Mouse (Mus musculus) MEL (cell line): Measurements from ENCODE around the gene Dnaic1. TPM values are rescaled to one million over a fixed set of nuclear protein-coding genes. Genes with fewer than 3 reads are reported as not detected.

ENCODE experiments used
- DNase-seq: peaks from one replicate; pipeline ENCODE4 v3.0.0; 2011; ENCODE audit warnings: low read depth, low spot score
- H3K27ac ChIP-seq: 2 replicates; pipeline ENCODE4 v1.5.1; 2012; ENCODE audit warnings: low read depth, mild to moderate bottlenecking, control low read depth, low read length, moderate library complexity; ENCODE audit not compliant: control insufficient read depth
- H3K27me3 ChIP-seq, 2 experiments: fragments of 150-350 bp in 1 of 2; sonication (generic) in 1 of 2; 2 replicates each; pipeline ENCODE4 v1.6.1; 2012; ENCODE audit warnings: low read length in 2 of 2, mild to moderate bottlenecking in 2 of 2, improper control_type of control experiment in 1 of 2, moderate library complexity in 1 of 2; ENCODE audit not compliant: insufficient read depth in 2 of 2, control insufficient read depth in 1 of 2
- H3K36me3 ChIP-seq, 2 experiments: 2 replicates each; pipeline ENCODE4 v1.6.1; 2012 to 2014; ENCODE audit warnings: low read length in 2 of 2, improper control_type of control experiment in 1 of 2, inconsistent platforms in 1 of 2, mild to moderate bottlenecking in 1 of 2; ENCODE audit not compliant: insufficient read depth in 2 of 2, control insufficient read depth in 1 of 2
- H3K4me1 ChIP-seq, 2 experiments: fragments of 150-350 bp in 1 of 2; sonication (generic) in 1 of 2; 2 replicates each; pipeline ENCODE4 v1.6.1; 2012; ENCODE audit warnings: low read length in 2 of 2, improper control_type of control experiment in 1 of 2, mild to moderate bottlenecking in 1 of 2; ENCODE audit not compliant: insufficient read depth in 2 of 2, control insufficient read depth in 1 of 2
- H3K4me3 ChIP-seq, 2 experiments: fragments of 150-350 bp in 1 of 2; sonication (generic) in 1 of 2; 2 replicates each; pipeline ENCODE4 v1.5.1; 2012; ENCODE audit warnings: low read depth in 2 of 2, low read length in 2 of 2, mild to moderate bottlenecking in 2 of 2, moderate library complexity in 2 of 2, control low read depth in 1 of 2, improper control_type of control experiment in 1 of 2; ENCODE audit not compliant: control insufficient read depth in 1 of 2, insufficient read depth in 1 of 2
- H3K79me2 ChIP-seq: 2 replicates; pipeline ENCODE4 v1.6.1; 2012; ENCODE audit warnings: mild to moderate bottlenecking, low read length, moderate library complexity; ENCODE audit not compliant: control insufficient read depth, poor library complexity, insufficient read depth
- H3K9ac ChIP-seq: 2 replicates; pipeline ENCODE4 v1.6.1; 2012; ENCODE audit warnings: low read depth, mild to moderate bottlenecking, control low read depth, low read length, moderate library complexity; ENCODE audit not compliant: control insufficient read depth, poor library complexity, severe bottlenecking
- H3K9me3 ChIP-seq: fragments of 150-350 bp; sonication (generic); replicated peaks from 2 replicates; pipeline ENCODE4 v1.6.1; 2012; ENCODE audit warnings: mild to moderate bottlenecking, low read length, improper control_type of control experiment, moderate library complexity; ENCODE audit not compliant: insufficient read depth
- CHD2 ChIP-seq: IDR thresholded peaks from 2 replicates; pipeline ENCODE4 v1.6.1; 2011; ENCODE audit warnings: low read length, improper control_type of control experiment
- E2F4 ChIP-seq: IDR thresholded peaks from 2 replicates; pipeline ENCODE4 v1.6.1; 2011; ENCODE audit warnings: low read depth, low read length, improper control_type of control experiment, borderline replicate concordance
- ELF1 ChIP-seq: IDR thresholded peaks from 2 replicates; pipeline ENCODE4 v1.6.1; 2014; ENCODE audit warnings: low read depth, mild to moderate bottlenecking, inconsistent platforms, low read length, improper control_type of control experiment, moderate library complexity
- ETS1 ChIP-seq: IDR thresholded peaks from 2 replicates; pipeline ENCODE4 v1.6.1; 2012; ENCODE audit warnings: low read depth, mild to moderate bottlenecking, inconsistent platforms, low read length, improper control_type of control experiment, moderate library complexity
- GABPA ChIP-seq: IDR thresholded peaks from 2 replicates; pipeline ENCODE4 v1.6.1; 2012; ENCODE audit warnings: low read depth, mild to moderate bottlenecking, inconsistent platforms, low read length, improper control_type of control experiment, moderate library complexity
- GATA1 ChIP-seq: IDR thresholded peaks from 2 replicates; pipeline ENCODE4 v1.6.1; 2011; ENCODE audit warnings: low read depth, low read length, improper control_type of control experiment
- HCFC1 ChIP-seq: IDR thresholded peaks from 2 replicates; pipeline ENCODE4 v1.6.1; 2012; ENCODE audit warnings: low read depth, mild to moderate bottlenecking, inconsistent platforms, low read length, improper control_type of control experiment, moderate library complexity
- JUND ChIP-seq: IDR thresholded peaks from 2 replicates; pipeline ENCODE4 v1.6.1; 2011; ENCODE audit warnings: low read depth, mild to moderate bottlenecking, improper control_type of control experiment, low read length
- MEF2A ChIP-seq: IDR thresholded peaks from 2 replicates; pipeline ENCODE4 v1.6.1; 2014; ENCODE audit warnings: low read depth, mild to moderate bottlenecking, inconsistent platforms, low read length, improper control_type of control experiment; ENCODE audit not compliant: poor library complexity, insufficient replicate concordance, severe bottlenecking; ENCODE audit errors: extremely low read depth
- MXI1 ChIP-seq: IDR thresholded peaks from 2 replicates; pipeline ENCODE4 v1.6.1; 2011; ENCODE audit warnings: mild to moderate bottlenecking, low read depth, low read length, improper control_type of control experiment
- NELFE ChIP-seq: IDR thresholded peaks from 2 replicates; pipeline ENCODE4 v1.6.1; 2011; ENCODE audit warnings: low read depth, low read length, improper control_type of control experiment
- NRF1 ChIP-seq: IDR thresholded peaks from 2 replicates; pipeline ENCODE4 v1.6.1; 2014; ENCODE audit warnings: low read depth, mild to moderate bottlenecking, inconsistent platforms, low read length, improper control_type of control experiment, moderate library complexity; ENCODE audit not compliant: poor library complexity, insufficient read depth, severe bottlenecking
- RAD21 ChIP-seq: IDR thresholded peaks from 2 replicates; pipeline ENCODE4 v1.6.1; 2011; ENCODE audit warnings: mild to moderate bottlenecking, low read depth, low read length, improper control_type of control experiment
- RCOR1 ChIP-seq: IDR thresholded peaks from 2 replicates; pipeline ENCODE4 v1.6.1; 2012; ENCODE audit warnings: low read depth, mild to moderate bottlenecking, inconsistent platforms, low read length, improper control_type of control experiment
- SMC3 ChIP-seq: IDR thresholded peaks from 2 replicates; pipeline ENCODE4 v1.6.1; 2011; ENCODE audit warnings: low read depth, low read length, improper control_type of control experiment
- TAL1 ChIP-seq: IDR thresholded peaks from 2 replicates; pipeline ENCODE4 v1.6.1; 2012; ENCODE audit warnings: mild to moderate bottlenecking, inconsistent platforms, low read length, moderate library complexity, mixed read lengths
- TBP ChIP-seq: IDR thresholded peaks from 2 replicates; pipeline ENCODE4 v1.8.0; 2011; ENCODE audit warnings: low read depth, low read length, improper control_type of control experiment
- USF1 ChIP-seq: IDR thresholded peaks from 2 replicates; pipeline ENCODE4 v1.6.1; 2014; ENCODE audit warnings: low read depth, mild to moderate bottlenecking, inconsistent platforms, low read length, improper control_type of control experiment, moderate library complexity
- USF2 ChIP-seq, 2 experiments: IDR thresholded peaks; 2 replicates each; pipeline ENCODE4 v1.6.1; 2011 to 2012; ENCODE audit warnings: improper control_type of control experiment in 2 of 2, low read length in 2 of 2, borderline replicate concordance in 1 of 2, inconsistent platforms in 1 of 2, low read depth in 1 of 2, mild to moderate bottlenecking in 1 of 2; ENCODE audit not compliant: insufficient read depth in 1 of 2
- ZC3H11A ChIP-seq: IDR thresholded peaks from 2 replicates; pipeline ENCODE4 v1.6.1; 2012; ENCODE audit warnings: low read depth, mild to moderate bottlenecking, inconsistent platforms, low read length, improper control_type of control experiment
- ZKSCAN1 ChIP-seq: IDR thresholded peaks from 2 replicates; pipeline ENCODE4 v1.6.1; 2012; ENCODE audit warnings: low read depth, mild to moderate bottlenecking, inconsistent platforms, low read length, improper control_type of control experiment, moderate library complexity
- ZMIZ1 ChIP-seq: IDR thresholded peaks from 2 replicates; pipeline ENCODE4 v1.6.1; 2012; ENCODE audit warnings: low read depth, mild to moderate bottlenecking, inconsistent platforms, low read length, improper control_type of control experiment, moderate library complexity
- ZNF384 ChIP-seq: IDR thresholded peaks from 2 replicates; pipeline ENCODE4 v1.6.1; 2012; ENCODE audit warnings: low read depth, mild to moderate bottlenecking, inconsistent platforms, low read length, improper control_type of control experiment
- polyA plus RNA-seq, 2 experiments: library from polyadenylated mRNA; stranded (reverse) in 1 of 2; unstranded in 1 of 2; fragments of >175 nt in 1 of 2; fragments of >200 nt in 1 of 2; gene quantifications; 2 replicates each; pipeline versions ENCODE4 v1.2.1 to v1.2.4; 2012; ENCODE audit warnings: low replicate concordance in 2 of 2, low read depth in 1 of 2; ENCODE audit not compliant: insufficient read length in 2 of 2, insufficient read depth in 1 of 2, missing spikeins in 1 of 2
- total RNA-seq: library from RNA; depleted of rRNA; stranded (reverse); fragments of 300-350 nt; gene quantifications from 2 replicates; pipeline ENCODE4 v1.2.3, GENCODE M21; 2012

Gene Dnaic1
- total and polyA plus RNA-seq, 3 experiments: not detected

GRCm38 (mm10) chr4:41663614-41664013, 94.0 kb downstream of the Dnaic1 start:
- Histone ChIP-seq H3K4me3 (no peak overlapping the region), H3K27me3 (no peaks in the 10 kb centered on the region; a peak in 1 of 4 replicates), H3K9me3 (no peaks in the 10 kb centered on the region), H3K79me2 (no peaks in the 10 kb centered on the region), H3K9ac (no peak overlapping the region), H3K36me3 (no peaks in the 10 kb centered on the region), H3K4me1 (no peaks in the 10 kb centered on the region), H3K27ac (no peak overlapping the region)
- TF ChIP-seq MXI1 (no peak), USF2 (IDR thresholded peaks at IDR 0.05; ENCODE audit: borderline replicate concordance in 1 of 2, insufficient read depth in 1 of 2, low read depth in 1 of 2, low read length in 2 of 2) (no peak), ETS1 (no peak), MEF2A (no peak), CHD2 (no peak), ZKSCAN1 (no peak), ELF1 (no peak), NRF1 (no peak), RAD21 (no peak), RCOR1 (no peak), SMC3 (no peak), GATA1 (no peak), ZC3H11A (no peak), NELFE (no peak), ZNF384 (no peak), JUND (no peak), HCFC1 (no peak), ZMIZ1 (no peak), TAL1 (no peak), TBP (no peak)
- DNase-seq: no peak

- no peaks in the 10 kb centered on the region; a peak in 1 of 4 replicates for H3K27me3 ChIP-seq
- no peak overlapping the region for H3K27ac ChIP-seq
- TF ChIP-seq USF1 (no peak), CHD2 (no peak), GABPA (no peak), E2F4 (no peak)
- no peaks in the 10 kb centered on the region for H3K79me2 ChIP-seq
- no peaks in the 10 kb centered on the region for H3K9me3 ChIP-seq
- no peaks in the 10 kb centered on the region for H3K4me1 ChIP-seq
- no peaks in the 10 kb centered on the region for H3K36me3 ChIP-seq
- no peak overlapping the region for H3K9ac ChIP-seq
- no peak overlapping the region for H3K4me3 ChIP-seq
- DNase-seq: no peak
These were observed 95.0 kb downstream of the Dnaic1 start for GRCm38 (mm10) chr4:41664533-41664932.
